Mouse (Mus musculus) gonadal fat pad, adult 2 months (tissue): Measurements from ENCODE around the gene E330017A01Rik. TPM values are rescaled to one million over a fixed set of nuclear protein-coding genes. Genes with fewer than 3 reads are reported as not detected.

Source experiments
- DNase-seq: peaks from one replicate; pipeline ENCODE4 v3.0.0-alpha.2; 2012; ENCODE audit warnings: low read depth
- polyA plus RNA-seq: library from polyadenylated mRNA; depleted of rRNA; stranded (reverse); fragments of >200 nt; gene quantifications from 2 replicates; pipeline ENCODE4 v1.2.3, GENCODE M21; 2012

E330017A01Rik gene
- polyA plus RNA-seq, 1 experiment = not detected

GRCm38 (mm10) chr16:58663021-58663420, 24.5 kb upstream of the E330017A01Rik start:
- no peak for DNase-seq

DNA sequence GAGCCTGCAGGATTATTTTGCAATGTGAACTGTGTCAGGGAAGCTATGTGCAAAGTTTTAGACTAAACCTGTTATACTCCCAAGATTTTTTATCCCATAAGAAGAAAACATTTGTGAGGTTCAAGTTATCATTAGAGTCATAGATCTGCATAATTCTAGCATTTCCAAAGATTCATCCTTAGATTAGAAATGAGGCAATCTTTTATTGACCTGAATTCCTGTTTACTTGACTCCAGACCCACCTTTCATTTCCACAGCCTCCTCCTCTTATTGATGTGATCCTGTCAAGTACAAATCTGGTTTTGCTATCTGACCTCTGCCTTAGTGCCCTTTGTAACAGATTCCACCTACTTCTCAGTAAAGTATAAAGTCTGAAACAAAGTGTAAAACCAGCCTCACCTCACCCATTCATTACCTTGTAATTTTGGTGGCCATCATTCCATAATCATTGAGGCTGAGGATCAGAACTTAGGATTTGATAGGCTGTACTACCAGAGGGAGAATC, 23.8 kb upstream of the E330017A01Rik start:
- DNase-seq = no peak

DNA sequence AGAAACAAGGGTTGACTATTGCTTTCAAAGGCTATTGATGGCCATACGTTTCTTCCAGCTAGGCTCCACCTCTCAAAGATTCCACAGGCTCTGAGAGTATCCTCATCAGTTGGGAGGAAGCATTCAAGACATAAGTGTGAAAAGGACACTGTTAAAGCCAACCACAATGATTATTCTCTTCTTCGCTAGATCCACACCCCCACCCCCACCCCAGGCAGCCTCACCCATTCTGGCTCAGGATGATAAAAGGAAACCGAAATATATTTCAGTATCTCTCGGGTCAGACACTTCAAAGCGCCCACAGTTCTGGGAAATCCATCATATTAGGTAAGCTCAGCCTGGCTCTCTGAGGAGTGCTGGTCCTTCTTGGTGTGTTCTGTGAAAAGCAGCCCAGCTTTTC, 23.3 kb upstream of the E330017A01Rik start:
- no peak for DNase-seq

GRCm38 (mm10) chr16:58658668-58659067, 20.1 kb upstream of the E330017A01Rik start:
- no peak for DNase-seq

GRCm38 (mm10) chr16:58656526-58656925, 18.0 kb upstream of the E330017A01Rik start:
- DNase-seq = no peak

GRCm38 (mm10) chr16:58655751-58656150, 17.2 kb upstream of the E330017A01Rik start:
- no peak for DNase-seq

- DNase-seq = no peak
Observed at GRCm38 (mm10) chr16:58649979-58650378, 11.4 kb upstream of the E330017A01Rik start.

GRCm38 (mm10) chr16:58638016-58638415, 523 bp downstream of the E330017A01Rik start:
- DNase-seq = no peak

- DNase-seq = no peak
Observed at GRCm38 (mm10) chr16:58637448-58637847, 1.1 kb downstream of the E330017A01Rik start.

- no peak for DNase-seq
Observed at GRCm38 (mm10) chr16:58635866-58636265, 2.7 kb downstream of the E330017A01Rik start.

DNA sequence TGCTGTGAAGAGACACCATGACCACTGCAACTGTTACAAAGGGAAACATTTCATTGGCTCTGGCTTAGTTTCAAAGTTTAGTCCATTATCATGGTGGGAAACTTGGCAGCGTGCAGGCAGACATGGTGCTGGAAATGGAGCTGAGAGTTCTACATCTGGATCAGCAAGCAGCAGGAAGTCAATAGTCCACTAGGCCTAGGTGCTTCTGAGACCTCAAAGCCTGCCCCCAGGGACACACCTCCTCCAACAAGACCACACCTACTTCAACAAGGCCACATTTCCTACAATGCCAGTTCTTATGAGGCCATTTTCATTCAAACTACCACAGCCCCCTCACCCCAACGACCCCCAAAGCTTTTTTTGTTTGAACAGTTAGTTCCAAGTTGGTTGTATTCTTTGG, 8.8 kb downstream of the E330017A01Rik start:
- no peak for DNase-seq

DNA sequence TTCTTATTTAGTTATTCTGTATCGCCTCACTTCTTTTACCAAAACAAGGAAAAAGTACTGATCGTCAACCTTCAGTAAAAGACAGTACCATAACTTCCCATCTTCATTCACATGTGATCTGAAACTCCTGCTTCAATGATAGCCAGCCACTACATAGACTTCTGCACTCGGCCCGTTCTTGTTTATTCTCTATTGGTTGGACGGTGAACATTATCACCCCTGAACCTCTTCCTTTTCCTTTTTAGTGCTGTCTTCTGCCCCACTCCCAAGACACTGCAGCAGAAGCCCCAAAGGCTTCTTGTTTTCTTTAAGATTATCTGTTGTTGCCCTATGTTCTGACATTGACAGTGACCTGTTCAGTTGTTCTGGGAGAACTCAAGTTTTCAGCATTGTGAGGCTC, 9.6 kb downstream of the E330017A01Rik start:
- no peak for DNase-seq

DNA sequence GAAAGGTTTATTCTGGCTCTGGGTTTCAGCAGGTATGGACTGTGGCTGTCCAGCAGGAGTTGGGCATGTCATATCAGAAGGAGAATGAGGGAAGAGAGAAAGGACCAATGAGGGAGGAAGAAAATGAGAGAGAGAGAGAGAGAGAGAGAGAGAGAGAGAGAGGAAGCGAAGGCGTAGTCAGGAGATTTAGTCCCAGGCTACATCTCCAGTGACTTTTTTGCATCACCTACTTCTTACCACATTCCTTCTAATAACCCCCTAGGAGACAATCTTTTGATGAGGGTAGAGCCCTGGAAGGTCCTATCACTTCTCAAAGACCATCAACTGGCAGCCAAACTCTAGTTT, 10.2 kb downstream of the E330017A01Rik start:
- no peak for DNase-seq

DNA sequence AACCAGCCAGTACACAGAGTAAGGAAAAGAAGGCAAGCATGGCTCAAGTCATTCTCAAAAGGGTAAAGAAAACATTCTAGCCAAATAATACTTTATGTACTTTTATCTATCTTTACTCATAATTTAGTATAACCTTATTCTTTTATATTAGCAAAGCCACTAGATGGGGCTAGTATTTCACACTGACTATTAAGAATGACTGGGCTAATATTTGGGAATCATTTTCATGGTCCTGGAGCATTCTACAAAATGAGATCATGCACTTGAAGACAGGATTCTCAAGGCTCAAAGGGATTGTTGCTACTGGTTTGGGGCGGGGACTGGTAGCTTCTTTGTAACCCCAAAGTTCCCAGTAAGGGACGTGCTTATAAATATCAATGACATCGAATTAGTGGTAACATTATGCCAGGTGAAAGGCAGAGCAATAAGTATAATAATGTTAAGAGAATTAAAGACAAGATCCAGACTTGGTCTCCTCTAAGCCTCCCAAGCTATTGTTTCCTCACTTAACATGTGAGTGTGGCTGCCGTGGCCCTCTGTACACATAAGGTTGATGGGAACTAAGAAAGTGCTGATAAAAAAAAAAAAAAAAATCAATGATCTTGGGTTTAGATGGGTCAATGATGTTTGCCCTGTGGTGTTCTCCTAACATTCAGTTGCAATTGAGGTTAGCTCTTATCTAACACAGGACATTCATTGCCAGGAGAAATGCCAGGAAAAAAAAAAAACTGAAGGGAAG, 10.8 kb downstream of the E330017A01Rik start:
- no peak for DNase-seq

GRCm38 (mm10) chr16:58623944-58624343, 14.6 kb downstream of the E330017A01Rik start:
- no peak for DNase-seq

DNA sequence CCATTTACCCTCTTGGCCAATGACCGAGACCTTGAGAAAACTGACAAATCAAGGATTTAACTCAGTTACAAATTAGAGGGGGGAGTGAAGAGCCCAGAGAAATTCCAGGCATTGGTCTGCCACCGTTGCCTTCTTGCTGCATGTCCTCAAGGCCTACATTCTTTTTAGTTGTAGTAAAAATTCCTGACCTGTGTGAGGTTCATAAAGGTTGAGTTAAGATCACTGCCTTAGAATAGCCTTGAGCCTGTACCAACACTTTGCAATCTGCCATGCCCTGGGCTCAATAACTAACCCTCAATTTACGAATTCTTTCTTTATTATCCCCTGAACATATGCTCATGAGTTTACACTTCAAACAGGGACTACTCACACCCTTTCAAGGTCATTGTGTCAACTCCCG, 15.4 kb downstream of the E330017A01Rik start:
- DNase-seq = no peak

DNA sequence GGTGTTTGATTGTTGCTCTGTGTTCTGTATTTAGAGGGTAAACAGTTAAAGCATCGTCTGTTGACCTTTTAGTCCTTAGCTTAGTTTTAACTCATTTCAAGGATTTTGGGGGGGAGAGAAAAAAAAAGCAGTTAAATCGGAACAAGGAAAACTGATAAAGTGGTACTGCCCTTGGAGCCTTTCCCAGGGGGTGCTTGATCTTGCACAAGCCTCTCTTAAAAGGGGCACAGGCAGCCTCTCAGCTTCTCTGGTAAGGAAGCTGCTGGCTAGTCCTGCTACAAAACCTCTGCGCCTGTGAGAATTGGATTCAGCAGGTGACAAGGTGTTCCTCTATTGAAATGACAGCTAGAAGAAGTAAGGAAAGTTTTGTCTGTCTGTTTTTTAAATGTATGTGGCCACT, 16.2 kb downstream of the E330017A01Rik start:
- DNase-seq = no peak

DNA sequence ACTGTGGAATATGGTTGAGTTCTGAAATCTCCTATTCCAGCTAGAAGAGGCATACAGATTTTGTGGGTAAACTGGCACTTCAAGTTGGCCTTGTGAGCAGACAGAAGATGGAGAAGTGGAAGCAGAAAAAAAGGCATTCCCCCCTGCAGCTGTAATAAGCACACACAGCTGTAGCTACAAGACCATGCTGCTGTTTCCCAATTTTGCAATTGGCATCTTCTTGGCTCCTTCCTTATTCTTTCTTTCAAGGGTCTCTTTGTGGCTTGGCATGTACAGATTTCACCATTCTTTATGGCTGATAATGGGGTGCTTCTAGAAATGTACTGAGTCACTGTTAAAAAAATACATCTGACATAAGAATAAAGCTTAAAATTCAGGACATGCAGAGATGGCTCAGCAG, 21.2 kb downstream of the E330017A01Rik start:
- no peak for DNase-seq

DNA sequence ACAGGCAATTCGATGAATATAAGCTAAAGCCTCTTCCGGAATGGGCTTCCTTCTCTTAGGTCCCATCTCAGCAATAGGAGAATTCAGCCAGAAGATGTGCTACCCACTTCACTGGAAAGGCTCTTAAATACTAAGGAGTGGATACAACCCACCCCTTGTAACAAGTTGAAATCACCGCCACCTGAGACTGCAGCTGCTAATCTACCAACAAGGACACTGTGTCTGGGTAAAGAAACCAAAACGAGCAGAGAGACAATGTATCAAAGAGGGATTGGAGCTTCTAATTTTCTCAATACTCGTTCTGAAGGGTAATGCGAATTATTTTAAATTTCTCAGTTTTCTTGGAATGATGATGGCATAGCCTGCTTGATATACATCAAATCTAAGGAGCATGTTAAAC, 21.7 kb downstream of the E330017A01Rik start, which contains the start of gene Gm813:
Gm813 (minus strand) TSS at position 101 of the 400 bp plus-strand sequence.
- no peak for DNase-seq

DNA sequence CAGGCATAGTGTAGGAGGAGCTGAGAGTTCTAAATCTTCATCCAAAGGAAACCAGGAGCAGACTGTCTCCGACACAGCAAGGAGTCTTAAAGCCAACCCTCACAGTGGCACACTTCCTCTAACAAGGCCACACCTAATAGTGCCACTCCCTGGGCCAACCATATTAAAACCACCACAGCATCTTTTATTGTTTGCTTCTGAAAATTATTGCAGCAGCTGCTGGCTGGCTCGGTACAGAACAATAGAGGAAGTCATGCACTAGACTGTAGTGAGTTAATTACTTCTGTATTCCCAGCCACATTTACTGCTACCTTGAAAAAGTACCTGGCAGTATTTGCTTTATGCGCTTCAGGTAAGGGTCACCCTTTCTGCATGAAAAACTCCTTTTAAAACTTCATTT, 25.6 kb downstream of the E330017A01Rik start:
- no peak for DNase-seq

GRCm38 (mm10) chr16:58607101-58607500, 31.4 kb downstream of the E330017A01Rik start:
- no peak for DNase-seq

DNA sequence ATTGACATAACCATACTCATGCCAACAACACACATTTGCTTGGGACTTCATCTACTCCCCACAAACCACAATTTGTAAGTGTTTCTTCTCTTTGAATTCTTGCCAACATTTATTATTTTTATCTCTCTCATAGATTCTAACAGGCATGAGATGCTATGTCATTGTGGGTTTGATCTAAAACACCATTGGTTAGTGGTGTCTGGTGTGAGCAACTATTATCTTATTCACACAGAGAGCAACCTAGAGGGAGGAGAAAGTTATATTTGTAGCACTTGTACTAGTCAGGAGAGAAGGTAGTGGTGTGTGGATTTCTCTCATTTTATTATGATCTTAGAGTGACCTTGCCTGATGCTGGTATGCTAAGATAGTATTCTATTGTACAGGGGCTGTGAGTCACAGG, 33.9 kb downstream of the E330017A01Rik start:
- DNase-seq = no peak

DNA sequence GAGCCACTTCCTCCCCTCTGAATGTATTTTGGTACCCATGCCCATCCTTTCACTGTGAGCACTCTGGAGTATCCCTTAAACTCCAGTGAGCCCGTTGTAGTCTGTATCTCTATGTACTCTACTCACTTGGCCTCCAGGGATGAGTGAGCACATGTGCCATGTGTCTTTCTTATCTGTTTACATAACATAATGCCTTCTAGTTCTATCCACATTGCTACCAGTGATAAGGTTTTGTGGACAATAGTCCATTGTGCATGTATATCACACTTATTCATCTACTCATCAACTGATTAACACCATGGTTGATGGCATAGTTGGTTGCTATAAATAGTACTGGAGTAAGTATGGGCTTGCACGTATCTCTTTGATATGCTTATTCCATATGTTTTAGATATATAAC, 34.7 kb downstream of the E330017A01Rik start:
- no peak for DNase-seq

- DNase-seq = no peak
Observed at GRCm38 (mm10) chr16:58600846-58601245, 37.7 kb downstream of the E330017A01Rik start.
